Mouse (Mus musculus) midbrain, embryonic 16.5 days (tissue): Measurements from ENCODE around the gene Selp. TPM values are rescaled to one million over a fixed set of nuclear protein-coding genes. Genes with fewer than 3 reads are reported as not detected.

Source experiments
- ATAC-seq: fragments of 200-750 bp; cut with Nextera tagmentation; 2 replicates; pipeline ENCODE4 v1.8.0; 2017; ENCODE audit warnings: moderate TSS enrichment
- H3K27ac ChIP-seq: fragments of 300-500 bp; sonication (generic); 2 replicates; pipeline ENCODE4 v1.5.1; 2014; ENCODE audit warnings: mild to moderate bottlenecking, low read length, mixed read lengths
- H3K27me3 ChIP-seq: fragments of 300-500 bp; sonication (generic); 2 replicates; pipeline ENCODE4 v1.6.1; 2014; ENCODE audit warnings: low read depth, low read length, mixed read lengths; ENCODE audit not compliant: control insufficient read depth, insufficient read depth
- H3K36me3 ChIP-seq: fragments of 300-500 bp; sonication (generic); 2 replicates; pipeline ENCODE4 v1.6.1; 2014; ENCODE audit warnings: mild to moderate bottlenecking, low read length, moderate library complexity, mixed read lengths; ENCODE audit not compliant: control insufficient read depth, insufficient read depth
- H3K4me1 ChIP-seq: fragments of 300-500 bp; sonication (generic); 2 replicates; pipeline ENCODE4 v1.6.1; 2014; ENCODE audit warnings: mild to moderate bottlenecking, low read length, mixed read lengths; ENCODE audit not compliant: control insufficient read depth, insufficient read depth
- H3K4me2 ChIP-seq: fragments of 300-500 bp; sonication (generic); 2 replicates; pipeline ENCODE4 v1.6.1; 2014; ENCODE audit warnings: mild to moderate bottlenecking, low read length, mixed read lengths
- H3K4me3 ChIP-seq: fragments of 300-500 bp; sonication (generic); 2 replicates; pipeline ENCODE4 v1.5.1; 2014; ENCODE audit warnings: low read depth, mild to moderate bottlenecking, low read length, moderate library complexity, mixed read lengths
- H3K9ac ChIP-seq: fragments of 300-500 bp; sonication (generic); 2 replicates; pipeline ENCODE4 v1.6.1; 2014; ENCODE audit warnings: low read depth, low read length, mixed read lengths
- H3K9me3 ChIP-seq: fragments of 300-500 bp; sonication (generic); replicated peaks from 2 replicates; pipeline ENCODE4 v1.6.1; 2014; ENCODE audit warnings: mild to moderate bottlenecking, low read length, mixed read lengths; ENCODE audit not compliant: control insufficient read depth, poor library complexity, severe bottlenecking
- WGBS: fragments of 180-500 bp; shearing (Covaris S2); extraction: QIAGEN DNeasy Blood & Tissue Kit; methylation state at CpG from one replicate; pipeline ENCODE4 v1.1.7; 2014; 5-methylcytosine and 5-hydroxymethylcytosine counted together
- polyA plus RNA-seq: library from polyadenylated mRNA; unstranded; fragments of >200 nt; fragmentation: Nextera tagmentation; extraction: Ambion mirVana; gene quantifications from 2 replicates; pipeline ENCODE4 v1.2.1, GENCODE M21; 2015

Gene Selp
- polyA plus RNA-seq, 1 experiment from 2014 or later, result not detected

DNA sequence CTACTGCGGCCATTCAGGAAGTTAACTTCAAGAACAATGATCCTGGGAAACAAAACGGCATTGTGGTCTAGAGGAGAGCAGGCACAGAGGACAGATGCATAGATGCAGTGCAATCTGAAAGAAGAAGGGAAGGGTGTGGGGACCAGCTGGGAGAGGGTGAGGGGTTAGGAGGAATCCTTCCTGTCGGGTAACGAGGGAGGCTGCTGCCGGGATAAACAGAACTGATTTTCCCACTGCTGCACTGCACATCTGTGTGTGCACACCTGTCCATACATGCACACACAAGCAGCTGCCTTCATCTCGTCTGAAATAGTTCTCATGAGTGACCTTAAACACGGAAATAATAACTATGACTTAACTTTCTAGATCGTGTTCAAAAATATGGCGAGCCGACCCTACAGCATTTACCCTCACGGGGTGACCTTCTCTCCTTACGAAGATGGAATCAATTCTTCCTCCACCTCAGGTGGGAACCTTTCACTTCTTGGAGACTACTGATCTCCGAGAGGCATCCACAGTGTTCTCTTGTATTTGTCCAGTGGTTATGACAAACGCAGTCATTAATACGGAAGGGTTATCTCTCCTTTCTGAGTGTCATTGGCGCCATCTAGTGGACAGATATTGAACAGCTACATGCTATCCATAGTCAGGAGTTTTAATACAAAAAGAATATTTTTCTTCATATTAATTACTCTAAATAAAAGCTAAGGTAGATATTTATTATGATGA is 69.2 kb downstream of the Selp start:
- H3K9me3 ChIP-seq, result no peaks in the 10 kb centered on the region
- peaks cover 4% of the 10 kb centered on the region; the same call in 1 of the 2 replicates for H3K4me1 ChIP-seq
- no peak overlapping the region for H3K27ac ChIP-seq
- H3K4me2 ChIP-seq, result peak overlapping the region; percentile 49
- ATAC-seq, result peak; percentile 91
- no peaks in the 10 kb centered on the region for H3K36me3 ChIP-seq
- no peak overlapping the region for H3K9ac ChIP-seq
- H3K27me3 ChIP-seq, result no peaks in the 10 kb centered on the region
- H3K4me3 ChIP-seq, result peak overlapping the region; percentile 25
- 44% methylated on average over 16 of the region's 16 CpGs for WGBS

GRCm38 (mm10) chr1:164184871-164185223 is 69.8 kb downstream of the Selp start:
- peak; percentile 50; the same call in 1 of the 2 replicates for ATAC-seq
- Histone ChIP-seq H3K9ac (no peak overlapping the region), H3K27me3 (no peaks in the 10 kb centered on the region), H3K36me3 (no peaks in the 10 kb centered on the region), H3K4me1 (peaks cover 4% of the 10 kb centered on the region; the same call in 1 of the 2 replicates), H3K4me2 (no peak overlapping the region), H3K9me3 (no peaks in the 10 kb centered on the region), H3K27ac (no peak overlapping the region), H3K4me3 (no peak overlapping the region)
- 48% methylated on average over 8 of the region's 8 CpGs for WGBS

- Histone ChIP-seq H3K9me3 (no peaks in the 10 kb centered on the region), H3K4me1 (peaks cover 4% of the 10 kb centered on the region; the same call in 1 of the 2 replicates), H3K4me2 (no peak overlapping the region), H3K27me3 (no peaks in the 10 kb centered on the region), H3K36me3 (no peaks in the 10 kb centered on the region), H3K9ac (no peak overlapping the region), H3K4me3 (no peak overlapping the region), H3K27ac (no peak overlapping the region)
- ATAC-seq, result no peak
- 45% methylated on average over 4 of the region's 4 CpGs for WGBS
Observed at GRCm38 (mm10) chr1:164185316-164185715, 70.3 kb downstream of the Selp start.

- Histone ChIP-seq H3K4me3 (no peak overlapping the region), H3K27me3 (no peaks in the 10 kb centered on the region), H3K9me3 (no peaks in the 10 kb centered on the region), H3K4me2 (no peak overlapping the region), H3K36me3 (no peaks in the 10 kb centered on the region), H3K27ac (no peak overlapping the region), H3K9ac (no peak overlapping the region), H3K4me1 (peaks cover 4% of the 10 kb centered on the region; the same call in 1 of the 2 replicates)
- WGBS, result 80% methylated on average over 1 of the region's 1 CpGs
- no peak for ATAC-seq
Observed at GRCm38 (mm10) chr1:164187002-164187560, 72.0 kb downstream of the Selp start.

- Histone ChIP-seq H3K27ac (no peak overlapping the region), H3K9ac (no peak overlapping the region), H3K27me3 (no peaks in the 10 kb centered on the region), H3K4me1 (no peaks in the 10 kb centered on the region), H3K36me3 (no peaks in the 10 kb centered on the region), H3K9me3 (peaks cover 2% of the 10 kb centered on the region; the same call in 1 of the 2 replicates), H3K4me3 (no peak overlapping the region), H3K4me2 (no peak overlapping the region)
- ATAC-seq, result no peak
- 91% methylated on average over 4 of the region's 4 CpGs for WGBS
Observed at GRCm38 (mm10) chr1:164199551-164199950, 84.5 kb downstream of the Selp start.

Other genes starting within 250 kb of the Selp start
- 13.0 and 16.7 TPM in 2 replicates for gene Scyl3, start 186.2 kb upstream of the Selp start, polyA plus RNA-seq
- 4.0 and 5.0 TPM in 2 replicates for gene BC055324, start 120.5 kb upstream of the Selp start, polyA plus RNA-seq
- gene Mettl18, start 120.4 kb upstream of the Selp start, polyA plus RNA-seq, result 7.7 and 8.3 TPM in 2 replicates
- gene Sele, start 67.0 kb upstream of the Selp start, polyA plus RNA-seq, result not detected in 2 replicates
- 0.16 TPM in 1 of 2 replicates, not detected in the other for gene Sell, start 53.3 kb upstream of the Selp start, polyA plus RNA-seq
- gene F5, start 36.6 kb downstream of the Selp start, polyA plus RNA-seq, result 0.14 and 0.20 TPM in 2 replicates
- gene Slc19a2, start 133.8 kb downstream of the Selp start, polyA plus RNA-seq, result 8.1 and 8.3 TPM in 2 replicates
- 29.1 and 30.5 TPM in 2 replicates for gene Ccdc181, start 160.3 kb downstream of the Selp start, polyA plus RNA-seq
- gene Nme7, start 188.9 kb downstream of the Selp start, polyA plus RNA-seq, result 31.2 and 34.2 TPM in 2 replicates
- 30.7 and 32.3 TPM in 2 replicates for gene Blzf1, start 192.2 kb downstream of the Selp start, polyA plus RNA-seq